Mouse (Mus musculus): ENCODE results near the gene Nim1k.

Nim1k gene

GRCm38 (mm10) chr13:119755681-119756471, at the start of gene Nim1k:
TSS of gene Nim1k (minus strand) at chr13:119755882.
- in situ Hi-C loops (cut with MboI), result no loop called here

GRCm38 (mm10) chr13:119797656-119798055, 42.0 kb upstream of the Nim1k start:
- in situ Hi-C loops (cut with MboI), result no loop called here

- in situ Hi-C loops (cut with MboI), result no loop called here
These were observed 37.2 kb upstream of the Nim1k start for GRCm38 (mm10) chr13:119792791-119793404.

- in situ Hi-C loops (cut with MboI), result no loop called here
These were observed 36.0 kb upstream of the Nim1k start for GRCm38 (mm10) chr13:119791580-119792135.

GRCm38 (mm10) chr13:119790761-119791579, 35.3 kb upstream of the Nim1k start, which contains the start of gene Zfp131:
TSS of gene Zfp131 (minus strand) at chr13:119790889.
- in situ Hi-C loops (cut with MboI), result no loop called here

- in situ Hi-C loops (cut with MboI), result no loop called here
These were observed 34.4 kb upstream of the Nim1k start for GRCm38 (mm10) chr13:119789851-119790717.

- in situ Hi-C loops (cut with MboI), result no loop called here
These were observed 27.9 kb upstream of the Nim1k start for GRCm38 (mm10) chr13:119783581-119783980.

- in situ Hi-C loops (cut with MboI), result no loop called here
These were observed 12.9 kb upstream of the Nim1k start for GRCm38 (mm10) chr13:119768541-119768940.

GRCm38 (mm10) chr13:119766480-119766879, 10.8 kb upstream of the Nim1k start:
- in situ Hi-C loops (cut with MboI), result no loop called here

GRCm38 (mm10) chr13:119756831-119757230, 1.1 kb upstream of the Nim1k start:
- in situ Hi-C loops (cut with MboI), result no loop called here

GRCm38 (mm10) chr13:119755141-119755547, 538 bp downstream of the Nim1k start:
- in situ Hi-C loops (cut with MboI), result no loop called here

GRCm38 (mm10) chr13:119754635-119755020, 1.1 kb downstream of the Nim1k start:
- in situ Hi-C loops (cut with MboI), result no loop called here

GRCm38 (mm10) chr13:119753859-119754634, 1.6 kb downstream of the Nim1k start:
- in situ Hi-C loops (cut with MboI), result no loop called here

GRCm38 (mm10) chr13:119746930-119747329, 8.8 kb downstream of the Nim1k start:
- in situ Hi-C loops (cut with MboI), result no loop called here

GRCm38 (mm10) chr13:119743470-119743869, 12.2 kb downstream of the Nim1k start:
- in situ Hi-C loops (cut with MboI), result no loop called here

GRCm38 (mm10) chr13:119742711-119743415, 12.8 kb downstream of the Nim1k start:
- in situ Hi-C loops (cut with MboI), result no loop called here

GRCm38 (mm10) chr13:119741390-119742237, 14.1 kb downstream of the Nim1k start:
- in situ Hi-C loops (cut with MboI), result no loop called here

GRCm38 (mm10) chr13:119731448-119731847, 24.2 kb downstream of the Nim1k start:
- in situ Hi-C loops (cut with MboI), result no loop called here

- in situ Hi-C loops (cut with MboI), result no loop called here
These were observed 26.3 kb downstream of the Nim1k start for GRCm38 (mm10) chr13:119729406-119729805.

Measured in mature B cell (primary cell).